Mouse (Mus musculus) megakaryocyte, embryonic 14.5 days (primary cell): ENCODE measurements around the gene Ecpas.

Experiments used
- FLI1 ChIP-seq: IDR thresholded peaks from 2 replicates; pipeline ENCODE4 v1.6.1; 2012; ENCODE audit warnings: low read length, inconsistent platforms, mixed read lengths
- GATA1 ChIP-seq: IDR thresholded peaks from 3 replicates; pipeline ENCODE4 v1.6.1; 2012; ENCODE audit warnings: mixed read lengths, low read length, inconsistent platforms, borderline replicate concordance

GRCm38 (mm10) chr4:58944206-58944553 lies 31.6 kb upstream of the Ecpas start:
- TF ChIP-seq GATA1 = no peak
- no peak for TF ChIP-seq FLI1
